Mouse (Mus musculus) neural tube, embryonic 15.5 days (tissue): ENCODE measurements at regions not wholly inside any gene's neighbourhood (a gene's known extent, or its start where the extent isn't known, plus 50 kb on each side); places are given as distances from the start of the nearest gene placed in this dataset.
"Not testable (repeated sequence)": the region's sequence is repeated elsewhere in the genome, so short reads cannot be mapped to it uniquely, and the experiment has no call there.

Experiments used
- ATAC-seq: fragments of 200-750 bp; cut with Nextera tagmentation; 2 replicates; pipeline ENCODE4 v1.8.0; 2017; ENCODE audit warnings: mild to moderate bottlenecking, moderate TSS enrichment, moderate library complexity; ENCODE audit not compliant: low FRiP score
- H3K27ac ChIP-seq: fragments of 300-500 bp; sonication (generic); replicated peaks from 2 replicates; pipeline ENCODE4 v1.5.1; 2015; ENCODE audit warnings: mild to moderate bottlenecking, inconsistent platforms
- H3K27me3 ChIP-seq: fragments of 300-500 bp; sonication (generic); replicated peaks from 2 replicates; pipeline ENCODE4 v1.6.1; 2015; ENCODE audit warnings: inconsistent platforms
- H3K36me3 ChIP-seq: fragments of 300-500 bp; sonication (generic); 2 replicates; pipeline ENCODE4 v1.6.1; 2015; ENCODE audit warnings: inconsistent platforms
- H3K4me1 ChIP-seq: fragments of 300-500 bp; sonication (generic); 2 replicates; pipeline ENCODE4 v1.6.1; 2015; ENCODE audit warnings: inconsistent platforms
- H3K4me2 ChIP-seq: fragments of 300-500 bp; sonication (generic); 2 replicates; pipeline ENCODE4 v1.6.1; 2015; ENCODE audit warnings: inconsistent platforms, mild to moderate bottlenecking, moderate library complexity
- H3K4me3 ChIP-seq: fragments of 300-500 bp; sonication (generic); replicated peaks from 2 replicates; pipeline ENCODE4 v1.5.1; 2015; ENCODE audit warnings: mild to moderate bottlenecking, inconsistent platforms
- H3K9ac ChIP-seq: fragments of 300-500 bp; sonication (generic); replicated peaks from 2 replicates; pipeline ENCODE4 v1.6.1; 2015; ENCODE audit warnings: mild to moderate bottlenecking, inconsistent platforms
- H3K9me3 ChIP-seq: fragments of 300-500 bp; sonication (generic); replicated peaks from 2 replicates; pipeline ENCODE4 v1.6.1; 2016; ENCODE audit warnings: inconsistent platforms
- WGBS: fragments of 180-500 bp; shearing (Covaris S2); methylation state at CpG from one replicate; pipeline ENCODE4 v1.1.7; 2015; ENCODE audit warnings: mixed read lengths; 5-methylcytosine and 5-hydroxymethylcytosine counted together

GRCm38 (mm10) chr13:103613333-103613725 lies 161.1 kb downstream of the Srek1 start:
- ATAC-seq: no peak
- no peak overlapping the region for H3K9ac ChIP-seq
- H3K9me3 ChIP-seq: no peaks in the 10 kb centered on the region
- H3K4me2 ChIP-seq: no peak overlapping the region
- 59% methylated on average over 10 of the region's 10 CpGs for WGBS
- H3K36me3 ChIP-seq: no peaks in the 10 kb centered on the region
- peaks cover 13% of the 10 kb centered on the region for H3K4me1 ChIP-seq
- no peak overlapping the region for H3K4me3 ChIP-seq
- no peak overlapping the region for H3K27ac ChIP-seq
- no peaks in the 10 kb centered on the region for H3K27me3 ChIP-seq

- H3K27me3 ChIP-seq: no peaks in the 10 kb centered on the region
- H3K9ac ChIP-seq: no peak overlapping the region
- H3K4me1 ChIP-seq: peaks cover 13% of the 10 kb centered on the region
- no peaks in the 10 kb centered on the region for H3K36me3 ChIP-seq
- H3K4me3 ChIP-seq: no peak overlapping the region
- no peak overlapping the region for H3K27ac ChIP-seq
- WGBS: 73% methylated on average over 11 of the region's 11 CpGs
- no peak overlapping the region for H3K4me2 ChIP-seq
- ATAC-seq: no peak
- no peaks in the 10 kb centered on the region for H3K9me3 ChIP-seq
Measured at GRCm38 (mm10) chr13:103612720-103613332, 161.6 kb downstream of the Srek1 start.

- Histone ChIP-seq H3K36me3 (no peaks in the 10 kb centered on the region), H3K27me3 (no peaks in the 10 kb centered on the region), H3K9ac (no peak overlapping the region), H3K4me2 (no peak overlapping the region), H3K9me3 (no peaks in the 10 kb centered on the region), H3K4me3 (no peak overlapping the region), H3K4me1 (no peaks in the 10 kb centered on the region), H3K27ac (no peak overlapping the region)
- WGBS: 94% methylated on average over 5 of the region's 5 CpGs
- ATAC-seq: no peak
Measured at GRCm38 (mm10) chr13:103602302-103602701, 172.1 kb downstream of the Srek1 start.

GRCm38 (mm10) chr13:103592371-103592770 lies 182.0 kb downstream of the Srek1 start:
- 90% methylated on average over 14 of the region's 16 CpGs for WGBS
- H3K4me1 ChIP-seq: no peaks in the 10 kb centered on the region
- no peak for ATAC-seq
- no peaks in the 10 kb centered on the region for H3K9me3 ChIP-seq
- H3K27ac ChIP-seq: no peak overlapping the region
- H3K27me3 ChIP-seq: no peaks in the 10 kb centered on the region
- no peaks in the 10 kb centered on the region for H3K36me3 ChIP-seq
- no peak overlapping the region for H3K4me3 ChIP-seq
- H3K9ac ChIP-seq: no peak overlapping the region
- no peak overlapping the region for H3K4me2 ChIP-seq

- no peak overlapping the region for H3K4me2 ChIP-seq
Measured at GRCm38 (mm10) chr13:103591874-103592273, 182.5 kb downstream of the Srek1 start.

GRCm38 (mm10) chr13:103591381-103591780 lies 183.0 kb downstream of the Srek1 start:
- H3K4me2 ChIP-seq, ATAC-seq: not testable (repeated sequence)

More at GRCm38 (mm10) chr13:103591874-103592273, 182.5 kb downstream of the Srek1 start:
- Histone ChIP-seq H3K4me1 (no peaks in the 10 kb centered on the region), H3K4me3 (no peak overlapping the region), H3K36me3 (no peaks in the 10 kb centered on the region), H3K9me3 (no peaks in the 10 kb centered on the region), H3K27me3 (no peaks in the 10 kb centered on the region), H3K9ac (no peak overlapping the region), H3K27ac (no peak overlapping the region)
- ATAC-seq: no peak
- WGBS: 90% methylated on average over 6 of the region's 6 CpGs

GRCm38 (mm10) chr13:103589646-103590045 lies 184.8 kb downstream of the Srek1 start:
- Histone ChIP-seq H3K4me3 (no peak overlapping the region), H3K4me2 (no peak overlapping the region), H3K9me3 (no peaks in the 10 kb centered on the region), H3K36me3 (no peaks in the 10 kb centered on the region), H3K9ac (no peak overlapping the region), H3K27ac (no peak overlapping the region), H3K27me3 (no peaks in the 10 kb centered on the region), H3K4me1 (no peaks in the 10 kb centered on the region)
- ATAC-seq: no peak
- 94% methylated on average over 5 of the region's 5 CpGs for WGBS

More at GRCm38 (mm10) chr13:103591381-103591780, 183.0 kb downstream of the Srek1 start:
- H3K36me3 ChIP-seq, H3K27ac ChIP-seq, H3K27me3 ChIP-seq, H3K9ac ChIP-seq, H3K4me3 ChIP-seq, H3K4me1 ChIP-seq, H3K9me3 ChIP-seq: not testable (repeated sequence)
- 81% methylated on average over 7 of the region's 7 CpGs for WGBS

GRCm38 (mm10) chr13:103576856-103577255 lies 197.6 kb downstream of the Srek1 start:
- H3K9me3 ChIP-seq: no peaks in the 10 kb centered on the region
- H3K4me3 ChIP-seq: no peak overlapping the region
- H3K27me3 ChIP-seq: no peaks in the 10 kb centered on the region
- H3K36me3 ChIP-seq: no peaks in the 10 kb centered on the region
- 32% methylated on average over 4 of the region's 4 CpGs for WGBS
- ATAC-seq: no peak
- no peaks in the 10 kb centered on the region for H3K4me1 ChIP-seq
- no peak overlapping the region for H3K4me2 ChIP-seq
- no peak overlapping the region for H3K9ac ChIP-seq
- no peak overlapping the region for H3K27ac ChIP-seq

- Histone ChIP-seq H3K9me3 (no peaks in the 10 kb centered on the region), H3K4me1 (peaks cover 14% of the 10 kb centered on the region; the same call in 1 of the 2 replicates), H3K36me3 (no peaks in the 10 kb centered on the region), H3K27me3 (no peaks in the 10 kb centered on the region), H3K4me2 (no peak overlapping the region), H3K4me3 (no peak overlapping the region), H3K27ac (no peak overlapping the region), H3K9ac (no peak overlapping the region)
- WGBS: 65% methylated on average over 8 of the region's 8 CpGs
- ATAC-seq: no peak
Measured at GRCm38 (mm10) chr13:103564715-103565114, 209.7 kb downstream of the Srek1 start.

GRCm38 (mm10) chr13:103561795-103562705 lies 212.4 kb downstream of the Srek1 start:
- peak; percentile 53; the same call in 1 of the 2 replicates for ATAC-seq
- no peak overlapping the region for H3K4me3 ChIP-seq
- H3K9ac ChIP-seq: no peak overlapping the region
- H3K4me2 ChIP-seq: peak overlapping the region; percentile 38
- no peaks in the 10 kb centered on the region for H3K36me3 ChIP-seq
- no peaks in the 10 kb centered on the region for H3K27me3 ChIP-seq
- no peak overlapping the region for H3K27ac ChIP-seq
- no peaks in the 10 kb centered on the region for H3K9me3 ChIP-seq
- 43% methylated on average over 26 of the region's 26 CpGs for WGBS
- peaks cover 14% of the 10 kb centered on the region; the same call in 1 of the 2 replicates for H3K4me1 ChIP-seq

GRCm38 (mm10) chr13:103558915-103559314 lies 215.5 kb downstream of the Srek1 start:
- ATAC-seq: no peak
- no peak overlapping the region for H3K27ac ChIP-seq
- 85% methylated on average over 3 of the region's 3 CpGs for WGBS
- peaks cover 10% of the 10 kb centered on the region; the same call in 1 of the 2 replicates for H3K4me1 ChIP-seq
- H3K27me3 ChIP-seq: no peaks in the 10 kb centered on the region
- H3K9ac ChIP-seq: no peak overlapping the region
- no peaks in the 10 kb centered on the region for H3K9me3 ChIP-seq
- H3K4me3 ChIP-seq: no peak overlapping the region
- H3K36me3 ChIP-seq: no peaks in the 10 kb centered on the region
- H3K4me2 ChIP-seq: no peak overlapping the region

GRCm38 (mm10) chr13:103539577-103539976 lies 205.3 kb upstream of the Mast4 start:
- H3K4me3 ChIP-seq: no peak overlapping the region
- WGBS: 58% methylated on average over 10 of the region's 10 CpGs
- ATAC-seq: no peak

More at GRCm38 (mm10) chr13:103539577-103539976, 205.3 kb upstream of the Mast4 start:
- Histone ChIP-seq H3K36me3 (no peaks in the 10 kb centered on the region), H3K9ac (no peak overlapping the region), H3K27me3 (no peaks in the 10 kb centered on the region), H3K27ac (no peak overlapping the region), H3K4me1 (no peaks in the 10 kb centered on the region), H3K4me2 (no peak overlapping the region), H3K9me3 (no peaks in the 10 kb centered on the region)
